ENCODE assay signal across 22 mouse cellular contexts in the genomic region with DNA sequence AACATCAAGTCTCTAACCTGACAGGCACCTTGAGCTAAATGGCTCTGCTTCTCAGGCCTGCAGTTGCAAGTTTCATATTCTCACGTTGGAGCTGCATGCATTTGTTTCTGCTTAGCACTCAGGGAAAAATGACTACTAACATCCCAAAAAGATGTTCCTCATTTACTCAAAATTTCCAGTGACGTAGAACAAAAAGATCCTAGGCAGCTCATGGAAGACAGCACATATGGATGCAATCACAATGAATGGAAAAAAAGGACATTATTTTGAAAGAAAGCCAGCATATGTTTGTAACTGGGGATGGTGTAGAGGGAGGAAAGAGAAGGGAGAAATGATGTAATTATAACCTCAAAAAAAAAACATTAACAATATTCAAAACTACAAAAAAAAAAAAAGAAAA.
A peak's percentile ranks its signal among the peaks of the same experiment; 100 is the strongest.
DNase-seq lines count a peak whose midpoint lies in the region; ATAC-seq and TF ChIP-seq lines count a peak whose summit lies in the region.
"Had no signal": no experiment of that assay in that cellular context is flagged by ENCODE, and none has a peak within 500 bp of the region (broad histone marks: within the 10 kb centered on the region; RNA-seq: fewer than 3 reads in every experiment).

No protein-coding gene starts in this region.

- H3K4me2 ChIP-seq in embryonic facial prominence, embryonic 11.5 days (ENCODE audit: low read depth, low read length) = no peak overlapping the region
- H3K4me2 ChIP-seq in lung, postnatal 0 days (replicated peaks; ENCODE audit: low read depth, low read length) = no peak overlapping the region
- H3K4me2 ChIP-seq in embryonic facial prominence, embryonic 15.5 days (replicated peaks) = no peak overlapping the region
- H3K4me2 ChIP-seq: forebrain, embryonic 12.5 days; heart, embryonic 11.5 days; heart, embryonic 15.5 days; hindbrain, embryonic 13.5 days had no signal

- peak; percentile 68 for DNase-seq in embryonic facial prominence, embryonic 11.5 days (ENCODE audit: low spot score)
- no peak for DNase-seq in embryonic facial prominence, embryonic 10.5 days (ENCODE audit: low spot score)
- peak; percentile 26 for DNase-seq in lung, postnatal 0 days (ENCODE audit: low spot score)
- no peak for DNase-seq in lung, postnatal 10 days
- no peak for DNase-seq in heart, adult 11 months
- DNase-seq in thymus, postnatal 4 days = no peak
- DNase-seq: adrenal gland, adult 2 months; adrenal gland, postnatal 25 days; cerebellum, adult 18-20 months; cerebellum, adult 9-11 months; cerebellum, postnatal 36 days; gastrocnemius, postnatal 10 days; heart, adult 2 months; heart, postnatal 14 days had no signal

- ATAC-seq in embryonic facial prominence, embryonic 11.5 days (replicated peaks; ENCODE audit: insufficient number of reproducible peaks, low FRiP score, low TSS enrichment, low read depth) = peak; percentile 72; the same call in 1 of the 2 replicates
- no peak for ATAC-seq in lung, postnatal 0 days
- ATAC-seq in embryonic facial prominence, embryonic 15.5 days (ENCODE audit: insufficient number of reproducible peaks, low FRiP score, low TSS enrichment, low read depth) = peak; percentile 83
- ATAC-seq: forebrain, embryonic 16.5 days; hindbrain, postnatal 0 days had no signal

- H3K4me1 ChIP-seq in embryonic facial prominence, embryonic 11.5 days (ENCODE audit: control insufficient read depth, insufficient read depth, low read length) = no peaks in the 10 kb centered on the region
- no peaks in the 10 kb centered on the region for H3K4me1 ChIP-seq in embryonic facial prominence, embryonic 10.5 days
- no peaks in the 10 kb centered on the region for H3K4me1 ChIP-seq in lung, postnatal 0 days (ENCODE audit: insufficient read depth, low read depth, low read length)
- 0 out of 2 replicates have a peak, but pooled peaks cover 9% of the 10 kb centered on the region for H3K4me1 ChIP-seq in embryonic facial prominence, embryonic 15.5 days
- H3K4me1 ChIP-seq: forebrain, embryonic 12.5 days; heart, embryonic 15.5 days; hindbrain, embryonic 13.5 days had no signal

- no peak for TF ChIP-seq CTCF in lung, postnatal 0 days (IDR thresholded peaks at IDR 0.05)

- no peaks in the 10 kb centered on the region for H3K36me3 ChIP-seq in embryonic facial prominence, embryonic 11.5 days (replicated peaks; ENCODE audit: control insufficient read depth, insufficient read depth, low read depth, low read length)
- H3K36me3 ChIP-seq in embryonic facial prominence, embryonic 10.5 days (replicated peaks) = no peaks in the 10 kb centered on the region
- no peaks in the 10 kb centered on the region for H3K36me3 ChIP-seq in lung, postnatal 0 days (ENCODE audit: insufficient read depth, low read length)
- H3K36me3 ChIP-seq in embryonic facial prominence, embryonic 15.5 days = no peaks in the 10 kb centered on the region
- H3K36me3 ChIP-seq: forebrain, embryonic 12.5 days; heart, embryonic 15.5 days; hindbrain, embryonic 13.5 days had no signal

- no peak overlapping the region for H3K9ac ChIP-seq in embryonic facial prominence, embryonic 11.5 days (replicated peaks; ENCODE audit: low read length)
- H3K9ac ChIP-seq in lung, postnatal 0 days (replicated peaks; ENCODE audit: low read depth) = no peak overlapping the region
- no peak overlapping the region for H3K9ac ChIP-seq in embryonic facial prominence, embryonic 15.5 days
- H3K9ac ChIP-seq: forebrain, embryonic 12.5 days; heart, embryonic 15.5 days; hindbrain, embryonic 13.5 days had no signal

- no peak overlapping the region for H3K27ac ChIP-seq in embryonic facial prominence, embryonic 11.5 days (replicated peaks; ENCODE audit: low read depth, low read length)
- H3K27ac ChIP-seq in embryonic facial prominence, embryonic 10.5 days (replicated peaks) = no peak overlapping the region
- H3K27ac ChIP-seq in lung, postnatal 0 days (ENCODE audit: low read length) = no peak overlapping the region
- H3K27ac ChIP-seq in embryonic facial prominence, embryonic 15.5 days (replicated peaks) = peak overlapping the region; percentile 84
- H3K27ac ChIP-seq: forebrain, embryonic 12.5 days; heart, adult 2 months; heart, embryonic 15.5 days; hindbrain, embryonic 13.5 days; hindbrain, postnatal 0 days had no signal

- no peaks in the 10 kb centered on the region for H3K27me3 ChIP-seq in embryonic facial prominence, embryonic 11.5 days (ENCODE audit: control insufficient read depth, insufficient read depth, low read length)
- H3K27me3 ChIP-seq in embryonic facial prominence, embryonic 10.5 days (replicated peaks; ENCODE audit: low read depth, poor library complexity, severe bottlenecking) = no peaks in the 10 kb centered on the region
- no peaks in the 10 kb centered on the region for H3K27me3 ChIP-seq in lung, postnatal 0 days (replicated peaks; ENCODE audit: insufficient read depth, low read length)
- H3K27me3 ChIP-seq in embryonic facial prominence, embryonic 15.5 days = no peaks in the 10 kb centered on the region
- H3K27me3 ChIP-seq: CH12.LX; forebrain, embryonic 12.5 days; heart, embryonic 15.5 days; hindbrain, embryonic 13.5 days had no signal

- H3K9me3 ChIP-seq in embryonic facial prominence, embryonic 11.5 days (replicated peaks; ENCODE audit: control insufficient read depth, low read length) = no peaks in the 10 kb centered on the region
- H3K9me3 ChIP-seq in embryonic facial prominence, embryonic 10.5 days = no peaks in the 10 kb centered on the region
- no peaks in the 10 kb centered on the region for H3K9me3 ChIP-seq in lung, postnatal 0 days (ENCODE audit: low read length)
- no peaks in the 10 kb centered on the region for H3K9me3 ChIP-seq in embryonic facial prominence, embryonic 15.5 days (replicated peaks)
- H3K9me3 ChIP-seq: forebrain, embryonic 12.5 days; heart, embryonic 15.5 days; hindbrain, embryonic 13.5 days had no signal

- WGBS in embryonic facial prominence, embryonic 11.5 days = 25% methylated on average over 2 of the region's 2 CpGs
- WGBS in embryonic facial prominence, embryonic 10.5 days = 54% methylated on average over 2 of the region's 2 CpGs
- WGBS in lung, postnatal 0 days = 45% methylated on average over 2 of the region's 2 CpGs
- 31% methylated on average over 2 of the region's 2 CpGs for WGBS in embryonic facial prominence, embryonic 15.5 days

- H3K4me3 ChIP-seq in embryonic facial prominence, embryonic 11.5 days (ENCODE audit: low read depth, low read length) = no peak overlapping the region
- H3K4me3 ChIP-seq in embryonic facial prominence, embryonic 10.5 days = no peak overlapping the region
- H3K4me3 ChIP-seq in lung, postnatal 0 days (ENCODE audit: low read depth, low read length) = no peak overlapping the region
- no peak overlapping the region for H3K4me3 ChIP-seq in embryonic facial prominence, embryonic 15.5 days (replicated peaks)
- H3K4me3 ChIP-seq: forebrain, embryonic 12.5 days; heart, adult 2 months; heart, embryonic 15.5 days; hindbrain, embryonic 13.5 days had no signal

- no peak for TF ChIP-seq EP300 in lung, postnatal 0 days (IDR thresholded peaks at IDR 0.05)

Comparison
In these comparisons a context has a peak if more than half of its experiments do, and no peak if none do; other contexts are left out.
1. DNase-seq: peak in embryonic facial prominence, embryonic 11.5 days (single experiment) and lung, postnatal 0 days (single experiment); none in embryonic facial prominence, embryonic 10.5 days (single experiment), lung, postnatal 10 days (single experiment), heart, adult 11 months (single experiment) and thymus, postnatal 4 days (single experiment).